Mouse (Mus musculus) adrenal gland, adult (tissue): ENCODE results near the gene Pou2f2.

Experiments used
- DNase-seq, 2 experiments: peaks; one replicate each; pipeline ENCODE4 v3.0.0; 2022 to 2023; ENCODE audit warnings: low spot score in 1 of 2; ENCODE audit not compliant: inconsistent age in 2 of 2

The Pou2f2 gene

GRCm38 (mm10) chr7:25196107-25196506 lies 16.6 kb upstream of the Pou2f2 start:
- no peak for DNase-seq

GRCm38 (mm10) chr7:25195148-25195547 lies 15.6 kb upstream of the Pou2f2 start:
- DNase-seq, result no peak

- no peak for DNase-seq
Measured at GRCm38 (mm10) chr7:25192110-25192509, 12.6 kb upstream of the Pou2f2 start.

GRCm38 (mm10) chr7:25190806-25191205 lies 11.3 kb upstream of the Pou2f2 start:
- DNase-seq, result no peak

- DNase-seq, result peak; percentile 80 to 95
Measured at GRCm38 (mm10) chr7:25187662-25188650, 8.4 kb upstream of the Pou2f2 start.

GRCm38 (mm10) chr7:25184091-25184490 lies 4.6 kb upstream of the Pou2f2 start:
- no peak for DNase-seq

GRCm38 (mm10) chr7:25181814-25182213 lies 2.3 kb upstream of the Pou2f2 start:
- DNase-seq, result no peak

GRCm38 (mm10) chr7:25181331-25181790 lies 1.8 kb upstream of the Pou2f2 start:
- DNase-seq, result peak; percentile 20 to 65

GRCm38 (mm10) chr7:25180512-25180911 lies 986 bp upstream of the Pou2f2 start:
- DNase-seq, result no peak

- no peak for DNase-seq
Measured at GRCm38 (mm10) chr7:25178787-25179605, 530 bp downstream of the Pou2f2 start.

GRCm38 (mm10) chr7:25178317-25178716 lies 1.2 kb downstream of the Pou2f2 start:
- no peak for DNase-seq

- no peak for DNase-seq
Measured at GRCm38 (mm10) chr7:25174343-25174742, 5.2 kb downstream of the Pou2f2 start.

GRCm38 (mm10) chr7:25172669-25173068 lies 6.9 kb downstream of the Pou2f2 start:
- DNase-seq, result no peak

- DNase-seq, result no peak
Measured at GRCm38 (mm10) chr7:25170583-25170982, 8.9 kb downstream of the Pou2f2 start.

- no peak for DNase-seq
Measured at GRCm38 (mm10) chr7:25166106-25166505, 13.4 kb downstream of the Pou2f2 start.

- DNase-seq, result no peak
Measured at GRCm38 (mm10) chr7:25156158-25156648, 23.3 kb downstream of the Pou2f2 start.

- peak in 1 of 2 experiments; percentile 42 for DNase-seq
Measured at GRCm38 (mm10) chr7:25155469-25156157, 23.9 kb downstream of the Pou2f2 start.

- DNase-seq, result no peak
Measured at GRCm38 (mm10) chr7:25154648-25155047, 24.9 kb downstream of the Pou2f2 start.

GRCm38 (mm10) chr7:25153841-25154240 lies 25.7 kb downstream of the Pou2f2 start:
- no peak for DNase-seq

- DNase-seq, result no peak
Measured at GRCm38 (mm10) chr7:25151916-25152556, 27.5 kb downstream of the Pou2f2 start.
